Mouse (Mus musculus) heart, adult 11 months (tissue): ENCODE measurements at regions not wholly inside any gene's neighbourhood (a gene's known extent, or its start where the extent isn't known, plus 50 kb on each side); places are given as distances from the start of the nearest gene placed in this dataset.

Experiments used
- DNase-seq: peaks from one replicate; pipeline ENCODE4 v3.0.0; 2022

DNA sequence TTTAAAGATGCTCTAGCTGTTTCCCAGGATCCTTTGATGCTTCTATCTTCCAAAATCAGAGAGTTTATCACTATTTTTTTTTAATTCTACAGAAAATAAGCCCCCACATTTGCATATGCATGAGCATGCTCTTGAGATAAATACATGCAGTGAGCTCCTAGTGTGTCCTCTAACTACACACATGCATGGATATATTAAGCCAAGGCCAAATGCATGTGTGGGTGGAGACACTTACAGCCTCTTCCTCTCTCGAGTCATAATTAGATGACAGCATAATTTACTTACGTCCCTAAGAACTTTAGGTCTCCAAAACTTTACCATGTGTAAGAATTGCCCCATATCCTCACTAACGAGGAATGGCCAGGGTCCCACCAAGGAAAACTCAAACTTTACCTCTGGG, 189.9 kb upstream of the Gcfc2 start:
- peak; percentile 39 for DNase-seq

DNA sequence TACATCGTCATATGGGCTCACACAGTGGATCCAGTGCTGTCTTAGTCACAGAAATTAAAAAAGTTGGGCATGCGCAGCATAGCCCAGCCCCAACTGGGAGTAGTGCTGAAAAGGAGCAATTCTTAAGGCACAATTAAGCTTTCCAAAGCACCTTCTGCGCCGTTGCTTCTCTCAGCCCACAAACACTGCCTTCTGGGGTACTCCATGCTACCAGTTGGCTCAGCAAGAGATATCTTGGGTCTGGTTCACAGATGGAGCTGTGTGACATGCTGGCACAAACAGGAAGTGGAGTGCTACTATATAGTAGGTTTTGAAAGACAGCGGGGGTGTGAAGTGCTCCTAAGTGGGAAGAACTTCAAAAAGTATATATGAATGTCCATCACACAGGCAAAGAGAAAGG, 185.0 kb upstream of the Gcfc2 start:
- no peak for DNase-seq

DNA sequence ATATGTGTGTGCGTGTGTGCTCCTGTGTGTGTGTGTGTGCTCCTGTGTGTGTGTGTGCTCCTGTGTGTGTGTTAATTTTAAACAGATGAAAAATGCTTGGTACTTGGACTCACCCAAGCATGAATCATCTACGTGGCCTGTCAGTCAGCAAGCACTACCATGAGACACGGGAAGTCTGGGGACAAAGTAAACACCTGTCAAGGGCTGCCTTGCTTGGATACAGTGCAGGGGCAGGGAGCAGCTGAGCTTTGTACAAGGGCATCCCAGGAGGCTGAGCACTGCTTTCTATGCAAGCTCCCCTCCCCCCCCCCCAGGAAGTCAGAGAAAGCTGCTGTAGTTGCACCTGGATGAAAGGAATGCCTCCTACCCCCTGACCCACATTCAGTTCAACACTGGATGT, 173.8 kb upstream of the Gcfc2 start:
- DNase-seq = peak; percentile 35

DNA sequence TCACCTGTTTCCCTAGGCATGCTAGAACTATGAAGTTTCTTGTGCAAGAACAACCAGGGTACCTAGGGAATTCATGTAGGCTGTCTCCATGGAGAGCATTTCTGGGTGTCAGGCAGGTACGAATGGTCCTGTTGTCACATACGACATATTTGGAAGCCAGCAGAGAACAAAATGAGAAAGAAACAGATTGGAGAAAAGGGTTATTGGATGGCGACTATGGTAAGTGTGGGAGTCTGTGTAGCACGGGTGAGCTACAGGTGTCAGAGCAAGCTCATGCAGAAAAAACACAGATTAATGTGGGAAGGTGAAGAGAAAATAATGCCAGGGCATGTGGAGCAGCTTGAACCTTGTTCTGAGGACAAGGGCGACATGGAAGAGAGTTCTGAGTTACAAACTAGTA, 171.8 kb upstream of the Gcfc2 start:
- DNase-seq = no peak

DNA sequence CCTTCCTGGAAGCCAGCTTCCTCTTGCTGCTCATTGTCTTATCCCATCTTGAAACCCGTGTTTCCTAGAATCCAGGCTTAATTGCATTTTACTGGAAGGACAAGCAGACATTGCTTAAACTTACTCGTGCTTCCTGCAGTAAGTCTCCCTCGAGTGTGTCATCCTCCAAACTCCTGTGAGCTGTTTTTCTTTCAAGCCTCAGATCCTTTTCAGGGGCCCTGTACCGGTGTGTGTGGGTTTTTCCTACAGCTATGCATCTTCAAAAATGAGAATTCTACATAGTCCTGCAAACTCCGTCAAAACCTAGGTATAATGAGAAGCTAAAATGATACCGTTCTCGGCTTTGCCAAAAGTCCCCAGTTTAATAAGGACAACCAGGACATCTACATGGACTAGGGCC, 167.2 kb upstream of the Gcfc2 start:
- peak; percentile 33 for DNase-seq

DNA sequence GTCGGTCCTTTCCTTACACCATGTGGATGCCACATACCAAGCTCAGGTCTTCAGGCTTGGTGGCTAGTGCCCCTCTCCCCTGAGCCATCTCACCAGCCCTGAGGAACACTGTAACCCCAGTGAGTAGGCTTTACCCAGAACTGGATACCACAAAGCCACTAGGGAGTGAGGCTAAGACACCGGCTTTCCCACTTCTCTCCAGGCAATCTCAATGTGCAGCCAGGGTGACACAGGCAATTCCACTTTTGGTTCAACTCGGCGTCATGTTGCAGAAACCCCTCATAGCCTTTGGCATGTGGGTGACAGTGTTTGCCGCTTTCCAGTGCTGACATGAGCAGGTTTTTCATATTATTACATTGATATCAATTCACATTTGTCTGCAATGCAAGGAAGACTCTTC, 164.6 kb upstream of the Gcfc2 start:
- DNase-seq = peak; percentile 64

DNA sequence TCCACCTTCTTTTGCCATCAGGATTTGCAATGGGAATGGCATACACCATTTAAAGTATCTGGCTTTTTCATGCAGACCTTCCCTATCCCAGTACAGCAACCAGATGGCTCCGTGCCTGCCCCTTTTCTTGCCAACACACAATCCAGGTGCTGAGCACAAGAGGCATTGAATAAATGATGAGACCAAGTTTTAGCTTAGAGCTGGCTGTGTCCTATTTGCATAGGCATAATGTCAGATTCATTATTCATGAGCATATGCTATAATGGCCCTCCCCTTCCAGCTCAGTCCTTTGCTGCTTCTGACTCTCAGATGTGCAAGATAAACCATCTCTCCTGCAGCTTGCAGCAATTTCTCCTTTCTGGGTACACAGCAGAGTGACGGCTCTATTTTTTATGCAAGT, 163.3 kb upstream of the Gcfc2 start:
- peak; percentile 55 for DNase-seq

DNA sequence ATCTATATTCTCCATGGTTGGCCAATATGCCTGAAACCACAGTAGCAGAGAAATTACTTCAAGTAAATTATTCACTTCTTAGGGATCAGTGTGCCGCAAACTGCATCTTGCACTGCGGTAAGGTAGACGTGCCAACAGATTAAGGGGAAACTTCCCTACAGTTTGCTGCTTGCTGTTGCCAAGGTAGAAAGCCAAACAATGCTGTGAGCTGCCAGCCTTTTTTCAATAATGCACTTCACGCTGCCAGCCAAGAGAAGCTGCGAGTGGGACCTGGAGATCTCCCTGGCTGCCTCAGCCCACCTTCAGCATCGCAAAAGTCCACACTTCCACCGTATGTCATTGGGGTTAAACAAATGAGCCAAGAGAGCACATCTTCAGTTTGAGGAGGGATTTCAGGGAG, 157.6 kb upstream of the Gcfc2 start:
- peak; percentile 65 for DNase-seq

DNA sequence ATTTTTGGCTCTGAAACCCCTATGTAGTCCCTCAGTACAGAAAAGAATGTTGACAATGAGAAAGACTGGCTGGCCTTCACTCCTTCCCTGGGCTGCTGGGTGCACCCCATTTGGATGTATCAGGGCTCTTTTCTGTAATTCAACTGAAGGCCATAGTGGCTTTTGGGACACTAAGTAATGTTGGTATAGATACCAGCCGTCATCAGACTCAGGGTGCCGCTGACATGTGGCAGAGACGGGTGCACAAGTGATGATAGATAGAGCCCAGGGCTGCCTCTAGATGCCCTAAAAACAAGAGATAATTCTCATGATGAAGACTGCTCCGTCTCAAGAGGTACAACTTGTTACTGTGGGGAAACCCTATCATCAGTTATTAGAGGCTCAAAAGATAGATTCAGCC, 156.7 kb upstream of the Gcfc2 start:
- peak; percentile 87 for DNase-seq

DNA sequence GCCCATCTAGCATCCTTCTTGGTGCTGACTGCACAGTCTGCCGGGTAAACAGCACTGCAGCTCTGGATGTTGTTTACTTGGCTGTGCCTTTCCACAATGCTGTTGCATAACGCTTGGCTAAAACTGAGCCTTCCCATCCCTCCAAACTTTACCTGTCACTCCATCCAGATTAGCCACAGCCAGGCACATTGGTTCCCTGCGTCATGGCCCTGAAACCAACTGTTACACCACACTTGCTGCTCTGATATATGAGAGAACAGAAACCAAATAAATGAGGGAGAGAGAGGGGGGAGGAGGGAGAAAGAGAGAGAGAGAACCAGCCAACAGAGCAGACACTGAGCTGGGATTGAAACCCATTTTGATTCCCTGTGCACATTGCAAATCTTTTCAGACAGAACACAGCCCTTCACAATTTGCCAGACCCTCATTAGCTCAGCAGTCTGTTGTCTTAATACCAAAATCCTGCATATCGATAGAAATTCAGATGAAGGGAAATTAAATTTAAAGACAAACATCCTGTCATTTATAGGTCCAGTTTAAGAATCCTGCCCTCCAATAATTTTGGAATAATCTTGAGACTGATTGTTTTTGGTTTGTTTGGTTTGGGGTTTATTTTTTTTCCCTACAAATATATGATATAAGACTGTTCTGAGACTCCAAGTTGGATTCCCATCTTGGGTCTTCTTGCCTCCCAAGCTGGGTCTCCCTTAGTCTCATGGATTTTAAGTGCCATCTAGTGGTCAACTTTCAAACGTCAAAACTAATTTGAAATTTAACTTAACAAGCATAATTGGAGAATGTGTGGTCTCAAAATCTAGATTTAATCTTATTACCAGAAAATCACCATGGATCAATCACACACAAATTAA, 154.6 kb upstream of the Gcfc2 start:
- DNase-seq = peak; percentile 86

DNA sequence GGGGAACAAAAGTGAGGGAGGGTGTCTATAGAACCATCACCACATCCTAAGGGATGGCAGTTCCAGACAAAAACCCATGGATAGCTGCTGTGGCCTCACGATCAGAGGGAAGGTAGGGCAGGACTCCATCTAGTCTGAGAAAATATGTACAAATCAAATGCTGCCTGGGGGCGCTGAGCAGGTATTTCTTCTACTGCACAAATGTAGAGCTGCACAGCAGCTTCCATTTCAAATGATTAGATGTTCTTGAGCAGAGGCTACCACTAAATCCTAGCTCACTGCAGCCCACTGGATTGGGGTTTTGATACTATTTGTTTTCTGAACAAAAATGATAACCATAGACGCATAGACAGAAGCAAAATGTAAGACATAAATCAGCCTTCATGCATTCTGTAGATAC, 153.2 kb upstream of the Gcfc2 start:
- peak; percentile 68 for DNase-seq

DNA sequence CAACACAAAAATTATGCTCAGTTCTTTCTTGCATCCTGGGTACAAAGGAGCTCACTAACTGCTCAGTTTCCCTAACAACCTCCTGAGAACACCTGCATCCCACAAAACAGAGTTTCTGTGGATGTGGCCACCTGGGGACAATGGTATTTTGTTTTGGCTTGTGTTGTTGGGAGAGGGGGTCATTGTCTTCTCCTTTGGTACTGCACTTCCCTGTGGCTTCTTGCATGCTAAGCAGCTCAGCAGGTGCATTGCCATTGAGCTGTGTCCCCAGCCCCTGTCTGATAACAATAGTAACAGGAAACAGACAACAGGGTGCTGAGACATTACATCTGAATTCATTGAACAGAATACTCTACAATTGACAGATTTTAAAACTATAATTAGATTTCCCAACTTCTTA, 151.6 kb upstream of the Gcfc2 start:
- peak; percentile 4 for DNase-seq

DNA sequence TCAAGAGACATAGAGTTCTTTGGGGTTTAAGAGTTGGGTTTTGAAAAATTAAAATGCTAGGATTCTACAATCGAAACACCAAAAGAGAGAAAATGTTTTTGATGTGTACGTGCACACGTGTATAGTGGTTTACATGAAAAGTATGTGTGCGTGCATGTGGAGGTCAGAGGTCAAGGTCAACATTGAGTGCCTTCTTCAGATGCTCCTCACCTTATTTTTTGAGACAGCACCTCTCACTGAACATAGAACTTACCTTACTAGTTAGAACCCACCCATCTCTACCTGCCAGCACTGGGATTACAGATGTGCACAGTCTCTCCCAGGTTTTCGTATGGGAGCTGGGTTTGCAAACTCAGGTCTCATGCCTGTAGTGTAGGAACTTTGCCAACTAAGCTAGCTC, 141.3 kb upstream of the Gcfc2 start:
- peak; percentile 51 for DNase-seq

DNA sequence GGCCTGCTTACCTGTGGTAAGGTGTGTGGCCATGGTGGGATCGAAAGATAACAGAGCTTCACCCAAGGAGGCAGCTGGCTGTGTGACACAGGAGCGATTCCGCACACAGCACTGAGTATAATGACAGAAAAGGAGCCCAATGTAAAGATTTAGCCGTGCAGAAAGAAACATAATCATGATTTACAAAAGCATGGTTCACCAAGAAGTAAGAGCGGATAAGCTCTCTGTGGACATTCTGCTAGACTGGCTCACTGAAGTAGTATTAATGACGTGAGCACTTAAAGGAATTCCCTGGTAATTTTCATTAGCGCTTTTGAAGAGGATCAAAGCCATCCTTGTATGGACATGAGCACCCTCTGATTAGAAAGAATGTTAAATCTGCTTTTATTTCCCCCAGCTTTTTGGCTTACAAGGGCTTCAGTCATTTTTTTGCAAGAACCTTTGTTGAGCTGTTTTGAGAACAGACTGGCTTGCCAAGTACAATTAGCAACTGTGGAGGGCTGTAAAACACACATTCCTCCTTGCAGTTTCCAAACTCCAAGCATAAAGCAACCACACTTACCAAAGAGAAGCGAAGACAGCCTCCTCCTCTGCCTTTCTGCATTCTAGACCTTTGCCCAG, 140.5 kb upstream of the Gcfc2 start:
- peak; percentile 48 for DNase-seq

DNA sequence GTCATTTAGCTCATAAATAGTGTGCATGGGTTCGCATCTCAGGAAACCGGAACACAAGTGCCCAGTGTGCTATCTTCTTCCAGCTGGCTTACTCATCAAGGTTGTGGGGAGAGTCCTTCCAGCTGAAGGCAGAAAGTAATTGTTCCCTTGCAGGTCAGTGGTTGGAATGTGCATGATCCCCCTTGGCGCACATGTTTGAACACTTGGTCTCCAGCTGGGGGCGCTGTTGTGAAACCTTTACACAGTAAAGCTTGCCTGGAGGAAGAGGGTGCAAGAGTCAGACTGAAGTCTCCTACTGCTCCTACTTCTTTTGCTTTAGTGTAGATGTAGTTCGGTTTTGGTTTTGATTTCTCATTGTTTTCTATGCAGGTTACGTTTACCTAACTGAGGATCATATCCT, 128.2 kb upstream of the Gcfc2 start:
- DNase-seq = peak; percentile 63

DNA sequence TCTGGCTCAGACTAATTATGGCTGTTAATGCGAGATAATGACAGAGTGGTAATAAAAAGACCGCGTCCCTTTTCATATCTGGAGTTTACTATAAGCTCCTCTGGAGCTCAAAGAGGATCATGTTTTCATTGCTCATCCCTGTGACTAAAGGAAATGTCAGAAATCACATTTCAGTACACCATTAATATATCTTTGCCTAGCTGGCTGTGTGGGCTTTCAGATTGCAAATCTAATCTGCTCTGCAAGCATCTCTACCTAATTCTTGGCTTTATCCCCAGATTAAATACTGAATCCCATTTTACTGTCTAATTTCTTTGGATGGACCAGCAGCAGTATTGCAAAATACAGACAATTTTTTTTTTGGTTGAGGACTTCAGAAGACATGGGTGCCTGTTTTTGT, 122.6 kb upstream of the Gcfc2 start:
- DNase-seq = peak; percentile 30

DNA sequence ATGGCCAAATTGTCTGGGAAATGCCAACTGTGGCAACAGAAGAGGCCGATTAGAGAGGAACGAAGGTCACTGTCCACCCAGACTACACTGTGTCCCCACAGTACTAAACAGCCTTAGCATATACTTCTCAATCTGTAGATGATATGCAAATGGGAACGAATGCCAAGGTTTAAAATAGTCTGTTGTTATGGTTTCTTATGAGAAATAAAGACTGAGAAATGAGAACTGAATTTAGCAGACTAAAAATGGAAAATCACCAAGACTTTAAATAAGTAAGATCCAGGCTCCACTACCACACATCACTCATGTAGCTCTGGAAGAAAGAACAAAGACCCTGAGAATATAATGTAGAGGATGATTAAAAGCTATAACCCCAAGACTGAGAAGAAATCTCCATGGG, 121.7 kb upstream of the Gcfc2 start:
- no peak for DNase-seq

DNA sequence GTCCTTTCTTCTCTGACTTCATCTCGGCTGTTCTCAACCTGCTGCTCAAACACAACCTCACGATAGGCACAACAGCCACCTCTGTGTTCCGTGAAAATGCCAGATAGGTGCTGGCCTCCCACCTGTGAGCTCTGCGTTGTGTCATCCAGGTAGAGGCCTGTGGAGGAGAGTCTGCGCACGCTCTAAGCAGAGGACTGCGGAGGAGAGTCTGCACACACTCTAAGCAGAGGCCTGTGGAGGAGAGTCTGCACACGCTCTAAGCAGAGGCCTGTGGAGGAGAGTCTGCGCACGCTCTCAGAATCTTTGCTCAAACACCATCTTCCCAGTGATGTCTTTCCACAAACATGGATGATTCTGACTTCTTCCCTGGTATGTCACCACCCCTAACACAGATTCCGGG, 117.5 kb upstream of the Gcfc2 start:
- no peak for DNase-seq

DNA sequence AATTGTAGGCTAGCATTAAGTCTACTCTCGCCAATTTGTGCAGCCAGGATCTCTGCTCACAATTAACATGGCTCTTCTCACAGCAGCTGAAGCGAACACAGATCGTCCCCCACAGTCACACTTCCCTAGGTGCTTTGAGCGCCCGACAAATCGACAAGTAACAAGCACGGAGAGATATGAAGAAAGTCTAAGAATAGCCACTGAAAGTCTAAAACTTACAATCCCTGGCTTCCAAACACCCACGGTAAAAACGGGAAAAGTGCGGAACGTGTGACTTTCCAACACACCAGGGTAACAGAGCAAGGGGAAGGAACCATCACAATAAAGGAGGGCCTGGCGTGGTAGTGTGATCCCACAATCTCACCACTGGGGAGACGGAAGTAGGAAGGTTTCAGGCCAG, 114.8 kb upstream of the Gcfc2 start:
- peak; percentile 70 for DNase-seq

DNA sequence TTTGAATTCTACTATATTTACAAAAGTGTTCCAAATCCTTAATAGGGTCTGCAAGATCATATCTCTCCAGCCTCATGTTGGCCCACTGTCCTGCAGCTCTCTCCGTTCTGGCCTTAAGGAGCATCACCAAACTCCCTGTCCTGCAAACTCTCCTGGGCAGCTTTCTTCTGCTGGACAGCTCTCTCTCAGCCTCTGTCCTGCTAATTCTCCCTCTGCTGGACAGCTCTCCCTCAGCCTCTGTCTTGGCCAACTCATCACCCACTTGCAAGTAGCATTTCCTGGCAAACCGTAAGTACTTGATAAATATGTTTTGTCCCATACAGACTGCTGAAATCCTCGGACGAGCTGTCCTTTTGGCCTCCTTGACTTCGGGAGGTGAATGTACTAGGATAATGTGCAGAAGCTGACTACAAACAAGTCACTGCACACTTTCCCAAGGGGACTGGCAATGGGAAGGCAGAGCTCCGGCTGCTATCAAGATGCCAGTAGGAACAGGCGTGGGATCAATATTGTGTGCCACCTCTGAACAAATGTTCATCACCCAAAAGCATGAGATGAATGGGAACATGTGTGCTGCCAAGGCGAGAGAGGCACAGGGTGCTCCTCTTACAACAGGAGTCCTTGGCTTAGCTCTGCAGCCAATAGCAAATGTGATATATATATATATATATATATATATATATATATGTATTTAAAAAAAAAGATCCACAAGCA, 108.1 kb upstream of the Gcfc2 start:
- peak; percentile 71 for DNase-seq

DNA sequence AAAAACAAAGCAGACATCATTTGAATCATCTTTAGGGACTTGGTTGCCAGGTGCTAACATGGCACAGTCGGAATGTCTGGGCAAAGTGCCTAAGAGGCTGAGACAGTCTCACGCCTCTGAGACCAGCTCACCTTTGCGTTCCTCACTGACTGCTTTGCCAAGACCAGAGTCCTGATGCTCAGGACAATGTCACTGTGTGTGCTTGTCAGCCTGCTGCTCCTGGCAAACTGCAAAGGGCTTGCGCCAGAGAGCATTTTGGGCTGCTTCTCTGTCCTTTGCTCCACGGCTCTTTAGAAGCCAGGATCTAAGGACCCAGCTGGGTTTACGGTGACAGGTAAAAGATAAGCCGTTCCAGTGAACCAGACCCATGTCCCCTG, 107.5 kb upstream of the Gcfc2 start:
- DNase-seq = peak; percentile 44

DNA sequence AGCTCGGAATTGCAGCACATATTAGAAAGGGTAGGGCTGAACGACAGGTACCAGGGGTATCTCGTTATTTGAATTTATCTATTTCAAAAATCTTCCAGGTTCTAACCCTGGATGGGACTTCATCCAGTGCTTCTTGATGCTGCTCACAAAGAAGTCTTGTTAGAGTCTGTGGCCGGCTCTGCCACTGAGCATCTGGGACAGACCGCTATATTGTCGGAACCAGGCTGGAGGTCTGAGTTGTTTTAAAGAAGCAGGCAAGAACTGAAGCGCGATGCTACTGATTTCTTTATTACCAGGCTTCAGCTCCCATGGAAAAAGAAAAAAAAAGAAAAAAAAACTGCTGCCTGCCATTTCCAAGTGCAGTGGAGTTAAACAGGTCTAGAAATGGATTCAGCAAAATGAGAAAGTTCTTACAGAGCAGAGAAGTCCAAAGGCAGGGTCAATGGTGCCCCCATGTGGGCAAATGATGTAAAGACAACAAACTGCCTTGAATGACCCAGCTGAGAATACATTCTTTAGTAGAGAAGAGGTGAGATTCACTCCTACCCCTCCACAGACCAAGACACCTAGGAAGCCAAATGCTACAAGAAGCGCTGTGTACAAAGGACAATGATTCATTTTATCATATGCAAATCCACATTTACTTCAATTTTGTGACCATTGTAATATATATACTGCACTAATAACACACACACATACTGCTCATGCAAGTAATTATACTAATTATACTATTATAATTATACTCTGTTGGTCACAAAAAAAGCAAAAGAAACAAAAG, 106.2 kb upstream of the Gcfc2 start:
- peak; percentile 73 for DNase-seq

DNA sequence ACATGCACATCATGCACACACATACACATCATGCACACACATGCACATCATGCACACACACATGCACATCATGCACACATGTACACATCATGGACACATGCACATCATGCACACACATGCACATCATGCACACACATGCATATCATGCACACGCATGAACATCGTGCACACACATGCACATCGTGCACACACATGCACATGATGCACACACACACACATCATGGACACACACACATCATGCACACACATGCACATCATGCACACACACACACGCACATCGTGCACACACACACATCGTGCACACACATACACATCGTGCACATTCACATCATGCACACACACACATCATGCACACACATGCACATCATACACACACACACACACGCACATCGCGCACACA, 104.9 kb upstream of the Gcfc2 start:
- peak; percentile 55 for DNase-seq
